Mouse (Mus musculus) liver, adult 2 months (tissue): ENCODE results near the gene Shank2.

Experiments used
- CTCF ChIP-seq: fragments of 200-500 bp; IDR thresholded peaks from 2 replicates; pipeline ENCODE4 v1.5.1; 2011; ENCODE audit warnings: low read depth, low read length, control low read depth
- POLR2A ChIP-seq: fragments of 200-500 bp; IDR thresholded peaks from 2 replicates; pipeline ENCODE4 v1.6.1; 2011; ENCODE audit warnings: low read length, control low read depth; ENCODE audit not compliant: insufficient read depth; ENCODE audit errors: extremely low read depth

GRCm38 (mm10) chr7:144448186-144448585 is 446.5 kb downstream of the Shank2 start:
- TF ChIP-seq CTCF = no peak
- no peak for TF ChIP-seq POLR2A
